Mouse (Mus musculus): ENCODE results near the gene Arid5a. TPM values are rescaled to one million over a fixed set of nuclear protein-coding genes. Genes with fewer than 3 reads are reported as not detected.

Arid5a gene
- polyA plus RNA-seq, 1 experiment from 2014 or later = 13.1 TPM

GRCm38 (mm10) chr1:36371934-36372845 is 64.7 kb downstream of the Arid5a start, which contains the start of gene Fer1l5:
Fer1l5 (plus strand) TSS chr1:36372291.
- Histone ChIP-seq H3K9ac (no peak within 1 kb of the TSS), H3K36me3 (no peaks in the 10 kb centered on the region), H3K27ac (no peak within 1 kb of the TSS), H3K9me3 (replicated peaks) (no peaks in the 10 kb centered on the region), H3K4me3 (no peak within 1 kb of the TSS), H3K4me1 (replicated peaks) (peaks cover 13% of the 10 kb centered on the region), H3K27me3 (no peaks in the 10 kb centered on the region), H3K4me2 (no peak within 1 kb of the TSS)
- 65% methylated on average over 10 of the region's 10 CpGs for WGBS
- no peak for ATAC-seq (replicated peaks; ENCODE audit: insufficient number of reproducible peaks, insufficient read depth, low FRiP score, low read depth)

Small RNAs within 50 kb of the gene (microRNA-seq; reads per million reads assigned to microRNA genes)
- gene Mir6898 = not detected

Other genes with a start within 250 kb of the Arid5a start
- 8.0 and 12.5 TPM in 2 replicates for gene Hs6st1, start 239.3 kb upstream of the Arid5a start, polyA plus RNA-seq (2015; fragmentation: Nextera tagmentation; extraction: Ambion mirVana)
- 26.7 and 40.0 TPM in 2 replicates for gene Uggt1, start 63.0 kb upstream of the Arid5a start, polyA plus RNA-seq (2015; fragmentation: Nextera tagmentation; extraction: Ambion mirVana)
- gene Neurl3, start 33.1 kb upstream of the Arid5a start, polyA plus RNA-seq (2015; fragmentation: Nextera tagmentation; extraction: Ambion mirVana) = 4.5 and 5.8 TPM in 2 replicates
- 39.4 and 44.2 TPM in 2 replicates for gene Kansl3, start 61.4 kb downstream of the Arid5a start, polyA plus RNA-seq (2015; fragmentation: Nextera tagmentation; extraction: Ambion mirVana)
- 0.67 and 0.81 TPM in 2 replicates for gene Fer1l5, start 64.6 kb downstream of the Arid5a start, polyA plus RNA-seq (2015; fragmentation: Nextera tagmentation; extraction: Ambion mirVana)
- 41.5 and 48.2 TPM in 2 replicates for gene Lman2l, start 137.5 kb downstream of the Arid5a start, polyA plus RNA-seq (2015; fragmentation: Nextera tagmentation; extraction: Ambion mirVana)
- gene Cnnm4, start 163.9 kb downstream of the Arid5a start, polyA plus RNA-seq (2015; fragmentation: Nextera tagmentation; extraction: Ambion mirVana) = 5.4 and 6.9 TPM in 2 replicates
- 2.4 and 3.5 TPM in 2 replicates for gene Cnnm3, start 204.1 kb downstream of the Arid5a start, polyA plus RNA-seq (2015; fragmentation: Nextera tagmentation; extraction: Ambion mirVana)
- 25.3 and 26.7 TPM in 2 replicates for gene Ankrd23, start 229.2 kb downstream of the Arid5a start, polyA plus RNA-seq (2015; fragmentation: Nextera tagmentation; extraction: Ambion mirVana)
- 0.22 TPM in 1 of 2 replicates, not detected in the other for gene Gm42417, start 231.7 kb downstream of the Arid5a start, polyA plus RNA-seq (2015; fragmentation: Nextera tagmentation; extraction: Ambion mirVana)
- 27.3 and 30.4 TPM in 2 replicates for gene Ankrd39, start 239.7 kb downstream of the Arid5a start, polyA plus RNA-seq (2015; fragmentation: Nextera tagmentation; extraction: Ambion mirVana)

All from heart, embryonic 15.5 days (tissue).